In genomic region chr11:35919383-35919782, GRCm38 (mm10) we compare ENCODE assay signal across 11 mouse cellular contexts.
DNase-seq lines count a peak whose midpoint lies in the region; ATAC-seq and TF ChIP-seq lines count a peak whose summit lies in the region.
"Had no signal": no experiment of that assay in that cellular context is flagged by ENCODE, and none has a peak within 500 bp of the region (broad histone marks: within the 10 kb centered on the region; RNA-seq: fewer than 3 reads in every experiment).

No protein-coding gene starts in this region.

- H3K4me1 ChIP-seq in embryonic facial prominence, embryonic 15.5 days = peaks cover 42% of the 10 kb centered on the region
- H3K4me1 ChIP-seq in embryonic facial prominence, embryonic 10.5 days = peaks cover 58% of the 10 kb centered on the region
- H3K4me1 ChIP-seq in kidney, adult 2 months (ENCODE audit: control insufficient read depth, insufficient read depth, low read length) = peaks cover 74% of the 10 kb centered on the region
- H3K4me1 ChIP-seq in kidney, embryonic 14.5 days (ENCODE audit: control insufficient read depth, insufficient read depth, low read length) = peaks cover 37% of the 10 kb centered on the region
- H3K4me1 ChIP-seq in midbrain, embryonic 14.5 days (ENCODE audit: control insufficient read depth, insufficient read depth, low read length) = peaks cover 18% of the 10 kb centered on the region; the same call in 1 of the 2 replicates
- peaks cover 49% of the 10 kb centered on the region for H3K4me1 ChIP-seq in midbrain, embryonic 10.5 days

- H3K9ac ChIP-seq in embryonic facial prominence, embryonic 15.5 days = no peak overlapping the region
- H3K9ac ChIP-seq in kidney, embryonic 14.5 days (ENCODE audit: low read depth, low read length) = no peak overlapping the region
- no peak overlapping the region for H3K9ac ChIP-seq in midbrain, embryonic 14.5 days (replicated peaks; ENCODE audit: low read length)

- no peak overlapping the region for H3K4me2 ChIP-seq in embryonic facial prominence, embryonic 15.5 days (replicated peaks)
- no peak overlapping the region for H3K4me2 ChIP-seq in kidney, embryonic 14.5 days (replicated peaks; ENCODE audit: low read depth, low read length)
- no peak overlapping the region for H3K4me2 ChIP-seq in midbrain, embryonic 14.5 days (ENCODE audit: low read length)

- no peak for ATAC-seq in embryonic facial prominence, embryonic 15.5 days (ENCODE audit: insufficient number of reproducible peaks, low FRiP score, low TSS enrichment, low read depth)
- ATAC-seq in kidney, embryonic 14.5 days (ENCODE audit: low FRiP score, low TSS enrichment) = no peak
- no peak for ATAC-seq in midbrain, embryonic 14.5 days (ENCODE audit: low FRiP score, low TSS enrichment)

- WGBS in embryonic facial prominence, embryonic 15.5 days = 28% methylated on average over 2 of the region's 2 CpGs
- WGBS in embryonic facial prominence, embryonic 10.5 days = 71% methylated on average over 2 of the region's 2 CpGs
- WGBS in kidney, adult 2 months = 27% methylated on average over 2 of the region's 2 CpGs
- 60% methylated on average over 2 of the region's 2 CpGs for WGBS in kidney, embryonic 14.5 days
- 53% methylated on average over 2 of the region's 2 CpGs for WGBS in midbrain, embryonic 14.5 days
- 74% methylated on average over 2 of the region's 2 CpGs for WGBS in midbrain, embryonic 10.5 days

- no peaks in the 10 kb centered on the region for H3K9me3 ChIP-seq in embryonic facial prominence, embryonic 15.5 days (replicated peaks)
- H3K9me3 ChIP-seq in embryonic facial prominence, embryonic 10.5 days = no peaks in the 10 kb centered on the region
- no peaks in the 10 kb centered on the region for H3K9me3 ChIP-seq in kidney, embryonic 14.5 days (ENCODE audit: control insufficient read depth, low read length)
- no peaks in the 10 kb centered on the region for H3K9me3 ChIP-seq in midbrain, embryonic 14.5 days (ENCODE audit: control insufficient read depth, low read length)
- H3K9me3 ChIP-seq in midbrain, embryonic 10.5 days (replicated peaks) = no peaks in the 10 kb centered on the region

- no peak for TF ChIP-seq POLR2A in kidney, adult 2 months (IDR thresholded peaks at IDR 0.05; ENCODE audit: low read depth, low read length)

- no peaks in the 10 kb centered on the region for H3K27me3 ChIP-seq in embryonic facial prominence, embryonic 15.5 days
- H3K27me3 ChIP-seq in embryonic facial prominence, embryonic 10.5 days (replicated peaks; ENCODE audit: low read depth, poor library complexity, severe bottlenecking) = no peaks in the 10 kb centered on the region
- no peaks in the 10 kb centered on the region for H3K27me3 ChIP-seq in kidney, adult 2 months (replicated peaks; ENCODE audit: control insufficient read depth, insufficient read depth, low read length)
- H3K27me3 ChIP-seq in kidney, embryonic 14.5 days (ENCODE audit: control insufficient read depth, insufficient read depth, low read length) = no peaks in the 10 kb centered on the region
- no peaks in the 10 kb centered on the region for H3K27me3 ChIP-seq in midbrain, embryonic 14.5 days (ENCODE audit: control insufficient read depth, insufficient read depth, low read length)
- no peaks in the 10 kb centered on the region for H3K27me3 ChIP-seq in midbrain, embryonic 10.5 days (ENCODE audit: low read depth, poor library complexity, severe bottlenecking)

- no peak for DNase-seq in embryonic facial prominence, embryonic 10.5 days (ENCODE audit: low spot score)
- no peak for DNase-seq in kidney, adult 2 months
- DNase-seq in midbrain, embryonic 14.5 days = peak; percentile 25
- DNase-seq in midbrain, embryonic 10.5 days (ENCODE audit: low spot score) = no peak
- DNase-seq in telencephalon, adult 2 months (ENCODE audit: low read depth, low spot score) = peak; percentile 75
- DNase-seq in urinary bladder, adult 18-20 months (ENCODE audit: low spot score in 2 of 2) = no peak
- DNase-seq: cerebellum, adult 9-11 months; embryo, embryonic 11 days; layer of hippocampus, adult 9-11 months had no signal

- TF ChIP-seq CTCF in kidney, adult 2 months (conservative IDR thresholded peaks at IDR 0.05; ENCODE audit: insufficient read depth, insufficient read length, low read depth, low read length) = no peak

- H3K4me3 ChIP-seq in embryonic facial prominence, embryonic 15.5 days (replicated peaks) = no peak overlapping the region
- H3K4me3 ChIP-seq in embryonic facial prominence, embryonic 10.5 days = no peak overlapping the region
- H3K4me3 ChIP-seq in kidney, adult 2 months (ENCODE audit: insufficient read depth, low read depth, low read length) = no peak overlapping the region
- H3K4me3 ChIP-seq in kidney, embryonic 14.5 days (ENCODE audit: low read length) = no peak overlapping the region
- no peak overlapping the region for H3K4me3 ChIP-seq in midbrain, embryonic 14.5 days (replicated peaks; ENCODE audit: low read depth, low read length)
- no peak overlapping the region for H3K4me3 ChIP-seq in midbrain, embryonic 10.5 days

- 0 out of 2 replicates have a peak overlapping the region, but pooled peaks have one; percentile 22 for H3K27ac ChIP-seq in embryonic facial prominence, embryonic 15.5 days (replicated peaks)
- H3K27ac ChIP-seq in embryonic facial prominence, embryonic 10.5 days (replicated peaks) = no peak overlapping the region
- H3K27ac ChIP-seq in kidney, adult 2 months (ENCODE audit: insufficient read depth, low read depth, low read length) = peak overlapping the region; percentile 89
- H3K27ac ChIP-seq in kidney, embryonic 14.5 days (ENCODE audit: low read depth, low read length) = no peak overlapping the region
- 0 out of 2 replicates have a peak overlapping the region, but pooled peaks have one; percentile 16 for H3K27ac ChIP-seq in midbrain, embryonic 14.5 days (replicated peaks; ENCODE audit: low read depth, low read length)
- H3K27ac ChIP-seq in midbrain, embryonic 10.5 days (replicated peaks) = no peak overlapping the region

- H3K36me3 ChIP-seq in embryonic facial prominence, embryonic 15.5 days = no peaks in the 10 kb centered on the region
- no peaks in the 10 kb centered on the region for H3K36me3 ChIP-seq in embryonic facial prominence, embryonic 10.5 days (replicated peaks)
- H3K36me3 ChIP-seq in kidney, adult 2 months (ENCODE audit: control insufficient read depth, insufficient read depth, low read length) = no peaks in the 10 kb centered on the region
- H3K36me3 ChIP-seq in kidney, embryonic 14.5 days (ENCODE audit: control insufficient read depth, insufficient read depth, low read length) = no peaks in the 10 kb centered on the region
- H3K36me3 ChIP-seq in midbrain, embryonic 14.5 days (ENCODE audit: control insufficient read depth, insufficient read depth, low read length) = no peaks in the 10 kb centered on the region
- H3K36me3 ChIP-seq in midbrain, embryonic 10.5 days = no peaks in the 10 kb centered on the region

Comparison
In these comparisons a context has a peak if more than half of its experiments do, and no peak if none do; other contexts are left out.
1. H3K27ac ChIP-seq: peak in embryonic facial prominence, embryonic 15.5 days (single experiment), kidney, adult 2 months (single experiment) and midbrain, embryonic 14.5 days (single experiment); none in embryonic facial prominence, embryonic 10.5 days (single experiment), kidney, embryonic 14.5 days (single experiment) and midbrain, embryonic 10.5 days (single experiment).
2. DNase-seq: peak in midbrain, embryonic 14.5 days (single experiment) and telencephalon, adult 2 months (single experiment); none in embryonic facial prominence, embryonic 10.5 days (single experiment), kidney, adult 2 months (single experiment), midbrain, embryonic 10.5 days (single experiment) and urinary bladder, adult 18-20 months (0 of 2).